Mouse (Mus musculus) heart, embryonic 14.5 days (tissue): ENCODE results near the gene Ssb. TPM values are rescaled to one million over a fixed set of nuclear protein-coding genes. Genes with fewer than 3 reads are reported as not detected.
A peak's percentile ranks its signal among the peaks of the same experiment; 100 is the strongest.

ENCODE experiments used
- ATAC-seq: fragments of 200-750 bp; cut with Nextera tagmentation; 2 replicates; pipeline ENCODE4 v1.8.0; 2017; ENCODE audit warnings: low read depth, moderate TSS enrichment; ENCODE audit not compliant: insufficient number of reproducible peaks, insufficient read depth, low FRiP score
- H3K27ac ChIP-seq, 2 experiments: fragments of 200-500 bp in 1 of 2; fragments of 300-500 bp in 1 of 2; sonication (generic) in 1 of 2; replicated peaks in 1 of 2; 2 replicates each; pipeline ENCODE4 v1.5.1; 2012 to 2014; ENCODE audit warnings: low read depth in 2 of 2, low read length in 2 of 2, control low read depth in 1 of 2, mild to moderate bottlenecking in 1 of 2, mixed read lengths in 1 of 2; ENCODE audit not compliant: control insufficient read depth in 1 of 2, insufficient read depth in 1 of 2
- H3K27me3 ChIP-seq: fragments of 300-500 bp; sonication (generic); 2 replicates; pipeline ENCODE4 v1.6.1; 2014; ENCODE audit warnings: mild to moderate bottlenecking, low read length, control low read depth; ENCODE audit not compliant: control insufficient read depth, insufficient read depth
- H3K36me3 ChIP-seq: fragments of 300-500 bp; sonication (generic); 2 replicates; pipeline ENCODE4 v1.6.1; 2014; ENCODE audit warnings: mild to moderate bottlenecking, control low read depth, low read length, mixed read lengths; ENCODE audit not compliant: control insufficient read depth, insufficient read depth
- H3K4me1 ChIP-seq, 2 experiments: fragments of 200-500 bp in 1 of 2; fragments of 300-500 bp in 1 of 2; sonication (generic) in 1 of 2; 2 replicates each; pipeline ENCODE4 v1.6.1; 2012 to 2014; ENCODE audit warnings: low read length in 2 of 2, control low read depth in 1 of 2, mixed read lengths in 1 of 2; ENCODE audit not compliant: control insufficient read depth in 2 of 2, insufficient read depth in 2 of 2
- H3K4me2 ChIP-seq: fragments of 300-500 bp; sonication (generic); 2 replicates; pipeline ENCODE4 v1.6.1; 2014; ENCODE audit warnings: mild to moderate bottlenecking, low read length
- H3K4me3 ChIP-seq, 2 experiments: fragments of 200-500 bp in 1 of 2; fragments of 300-500 bp in 1 of 2; sonication (generic) in 1 of 2; 2 replicates each; pipeline ENCODE4 v1.5.1; 2012 to 2014; ENCODE audit warnings: low read length in 2 of 2, mild to moderate bottlenecking in 2 of 2, control low read depth in 1 of 2, low read depth in 1 of 2, moderate library complexity in 1 of 2; ENCODE audit not compliant: control insufficient read depth in 1 of 2, insufficient read depth in 1 of 2
- H3K9ac ChIP-seq: fragments of 300-500 bp; sonication (generic); 2 replicates; pipeline ENCODE4 v1.6.1; 2014; ENCODE audit warnings: mild to moderate bottlenecking, low read length
- H3K9me3 ChIP-seq: fragments of 300-500 bp; sonication (generic); 2 replicates; pipeline ENCODE4 v1.6.1; 2016; ENCODE audit warnings: low read length, control low read depth; ENCODE audit not compliant: control insufficient read depth
- WGBS: fragments of 180-500 bp; shearing (Covaris S2); extraction: QIAGEN DNeasy Blood & Tissue Kit; methylation state at CpG from one replicate; pipeline ENCODE4 v1.1.7; 2014; 5-methylcytosine and 5-hydroxymethylcytosine counted together
- polyA plus RNA-seq: library from polyadenylated mRNA; unstranded; fragments of >200 nt; fragmentation: Nextera tagmentation; extraction: Ambion mirVana; gene quantifications from 2 replicates; pipeline ENCODE4 v1.2.1, GENCODE M21; 2014

Gene Ssb
- polyA plus RNA-seq, result 186 and 187 TPM in 2 replicates

GRCm38 (mm10) chr2:69861485-69862091 is at the start of gene Ssb:
TSS of gene Ssb (plus strand) at chr2:69861562.
- peak; percentile 93 for ATAC-seq
- Histone ChIP-seq H3K4me3 (peak within 1 kb of the TSS; percentile 80 to 100), H3K9me3 (no peaks in the 10 kb centered on the region), H3K4me1 (peaks cover 0 to 12% of the 10 kb centered on the region in 2 experiments; a peak in 2 of 4 replicates), H3K27me3 (no peaks in the 10 kb centered on the region), H3K36me3 (peaks cover 28% of the 10 kb centered on the region), H3K4me2 (peak within 1 kb of the TSS; percentile 80), H3K27ac (peak within 1 kb of the TSS; percentile 86 to 95), H3K9ac (peak within 1 kb of the TSS; percentile 90)
- under 1% methylated on average over 66 of the region's 66 CpGs for WGBS

- no peaks in the 10 kb centered on the region for H3K9me3 ChIP-seq
- no peaks in the 10 kb centered on the region for H3K36me3 ChIP-seq
- ATAC-seq, result no peak
- H3K4me3 ChIP-seq, result no peak overlapping the region
- 15% methylated on average over 5 of the region's 5 CpGs for WGBS
- no peak overlapping the region for H3K9ac ChIP-seq
- no peak overlapping the region for H3K4me2 ChIP-seq
- peak overlapping the region in 1 of 2 experiments; percentile 17; a peak in 1 of 4 replicates for H3K27ac ChIP-seq
- peaks cover 2 to 11% of the 10 kb centered on the region in 2 experiments; a peak in 2 of 4 replicates for H3K4me1 ChIP-seq
- H3K27me3 ChIP-seq, result no peaks in the 10 kb centered on the region
Observed at GRCm38 (mm10) chr2:69816575-69816974, 44.8 kb upstream of the Ssb start.

GRCm38 (mm10) chr2:69818350-69819085 is 42.8 kb upstream of the Ssb start:
- Histone ChIP-seq H3K4me3 (no peak overlapping the region), H3K9ac (no peak overlapping the region), H3K27me3 (no peaks in the 10 kb centered on the region), H3K27ac (no peak overlapping the region), H3K36me3 (no peaks in the 10 kb centered on the region), H3K9me3 (no peaks in the 10 kb centered on the region), H3K4me1 (peaks cover 3 to 11% of the 10 kb centered on the region in 2 experiments; a peak in 2 of 4 replicates), H3K4me2 (no peak overlapping the region)
- ATAC-seq, result no peak
- WGBS, result 78% methylated on average over 9 of the region's 9 CpGs

- Histone ChIP-seq H3K9me3 (no peaks in the 10 kb centered on the region), H3K27me3 (no peaks in the 10 kb centered on the region), H3K9ac (no peak overlapping the region), H3K4me2 (no peak overlapping the region), H3K4me3 (no peak overlapping the region), H3K4me1 (peaks cover 3 to 18% of the 10 kb centered on the region in 2 experiments; a peak in 3 of 4 replicates), H3K27ac (no peak overlapping the region), H3K36me3 (peaks cover 11% of the 10 kb centered on the region)
- WGBS, result 42% methylated on average over 1 of the region's 1 CpGs
- no peak for ATAC-seq
Observed at GRCm38 (mm10) chr2:69820201-69820600, 41.2 kb upstream of the Ssb start.

GRCm38 (mm10) chr2:69821711-69822110 is 39.7 kb upstream of the Ssb start, which contains the start of gene Klhl23:
TSS of gene Klhl23 (plus strand) at chr2:69821944.
- WGBS, result 2% methylated on average over 8 of the region's 8 CpGs

GRCm38 (mm10) chr2:69822361-69823128 is 38.8 kb upstream of the Ssb start:
- Histone ChIP-seq H3K4me1 (peaks cover 7 to 12% of the 10 kb centered on the region in 2 experiments), H3K36me3 (peaks cover 25% of the 10 kb centered on the region), H3K9ac (peak overlapping the region; percentile 91), H3K9me3 (no peaks in the 10 kb centered on the region), H3K4me3 (peak overlapping the region; percentile 78 to 94), H3K4me2 (peak overlapping the region; percentile 75), H3K27ac (peak overlapping the region; percentile 89 to 97), H3K27me3 (no peaks in the 10 kb centered on the region)
- WGBS, result under 1% methylated on average over 53 of the region's 80 CpGs
- ATAC-seq, result peak; percentile 82

More at GRCm38 (mm10) chr2:69821711-69822110, 39.7 kb upstream of the Ssb start, which contains the start of gene Klhl23:
- Histone ChIP-seq H3K36me3 (peaks cover 22% of the 10 kb centered on the region), H3K4me1 (peaks cover 7 to 13% of the 10 kb centered on the region in 2 experiments), H3K4me2 (peak within 1 kb of the TSS; percentile 75), H3K9me3 (no peaks in the 10 kb centered on the region), H3K27ac (peak within 1 kb of the TSS; percentile 89 to 97), H3K9ac (peak within 1 kb of the TSS; percentile 91), H3K27me3 (no peaks in the 10 kb centered on the region), H3K4me3 (peak within 1 kb of the TSS; percentile 78 to 94)
- no peak; the same call in 1 of the 2 replicates for ATAC-seq

GRCm38 (mm10) chr2:69823129-69823677 is 38.2 kb upstream of the Ssb start:
- ATAC-seq, result peak; percentile 71
- no peaks in the 10 kb centered on the region for H3K9me3 ChIP-seq
- peaks cover 7 to 12% of the 10 kb centered on the region in 2 experiments for H3K4me1 ChIP-seq
- H3K9ac ChIP-seq, result peak overlapping the region; percentile 91
- no peaks in the 10 kb centered on the region for H3K27me3 ChIP-seq
- peak overlapping the region; percentile 78 to 94 for H3K4me3 ChIP-seq
- H3K4me2 ChIP-seq, result peak overlapping the region; percentile 75
- peak overlapping the region; percentile 89 to 97 for H3K27ac ChIP-seq
- peaks cover 29% of the 10 kb centered on the region for H3K36me3 ChIP-seq
- WGBS, result 2% methylated on average over 45 of the region's 45 CpGs
